10 mouse cellular contexts compared by ENCODE assay signal in genomic region chr14:67613691-67614090, GRCm38 (mm10).
A peak's percentile ranks its signal among the peaks of the same experiment; 100 is the strongest.
DNase-seq lines count a peak whose midpoint lies in the region; ATAC-seq and TF ChIP-seq lines count a peak whose summit lies in the region.
"Had no signal": no experiment of that assay in that cellular context is flagged by ENCODE, and none has a peak within 500 bp of the region (broad histone marks: within the 10 kb centered on the region; RNA-seq: fewer than 3 reads in every experiment).

No protein-coding gene starts in this region.

- no peak overlapping the region for H3K27ac ChIP-seq in forebrain, embryonic 13.5 days
- no peak overlapping the region for H3K27ac ChIP-seq in forebrain, embryonic 15.5 days (replicated peaks)
- H3K27ac ChIP-seq in kidney, postnatal 0 days: no peak overlapping the region
- no peak overlapping the region for H3K27ac ChIP-seq in heart, embryonic 16.5 days (ENCODE audit: low read length)
- H3K27ac ChIP-seq in neural tube, embryonic 12.5 days: no peak overlapping the region
- H3K27ac ChIP-seq: midbrain, embryonic 10.5 days had no signal

- H3K9ac ChIP-seq in forebrain, embryonic 13.5 days: no peak overlapping the region
- no peak overlapping the region for H3K9ac ChIP-seq in forebrain, embryonic 15.5 days (replicated peaks)
- no peak overlapping the region for H3K9ac ChIP-seq in kidney, postnatal 0 days (ENCODE audit: low read depth, low read length)
- H3K9ac ChIP-seq in heart, embryonic 16.5 days (ENCODE audit: low read length): no peak overlapping the region
- no peak overlapping the region for H3K9ac ChIP-seq in neural tube, embryonic 12.5 days

- ATAC-seq in forebrain, embryonic 13.5 days: no peak
- ATAC-seq in forebrain, embryonic 15.5 days (replicated peaks): no peak
- no peak for ATAC-seq in kidney, postnatal 0 days (replicated peaks; ENCODE audit: low FRiP score, low read depth)
- no peak for ATAC-seq in heart, embryonic 16.5 days (replicated peaks; ENCODE audit: extremely low read depth, insufficient read depth, low FRiP score)
- no peak for ATAC-seq in neural tube, embryonic 12.5 days (ENCODE audit: low FRiP score, low read depth)
- ATAC-seq in inflammation-experienced regulatory T-cells, adult 6 months: no peak

- WGBS in forebrain, embryonic 13.5 days: 83% methylated on average over 13 of the region's 13 CpGs
- 84% methylated on average over 13 of the region's 13 CpGs for WGBS in forebrain, embryonic 15.5 days
- 41% methylated on average over 13 of the region's 13 CpGs for WGBS in kidney, postnatal 0 days
- 66% methylated on average over 13 of the region's 13 CpGs for WGBS in heart, embryonic 16.5 days
- WGBS in neural tube, embryonic 12.5 days: 68% methylated on average over 13 of the region's 13 CpGs

- 0 out of 2 replicates have a peak, but pooled peaks cover 13% of the 10 kb centered on the region for H3K4me1 ChIP-seq in forebrain, embryonic 13.5 days
- peaks cover 5% of the 10 kb centered on the region; the same call in 1 of the 2 replicates for H3K4me1 ChIP-seq in forebrain, embryonic 15.5 days
- no peaks in the 10 kb centered on the region for H3K4me1 ChIP-seq in kidney, postnatal 0 days (replicated peaks; ENCODE audit: insufficient read depth, low read length)
- no peaks in the 10 kb centered on the region; the same call in 1 of the 2 replicates for H3K4me1 ChIP-seq in heart, embryonic 16.5 days (ENCODE audit: control insufficient read depth, insufficient read depth, low read length)
- peaks cover 14% of the 10 kb centered on the region; the same call in 1 of the 2 replicates for H3K4me1 ChIP-seq in neural tube, embryonic 12.5 days

- peaks cover 70% of the 10 kb centered on the region for H3K27me3 ChIP-seq in forebrain, embryonic 13.5 days
- H3K27me3 ChIP-seq in forebrain, embryonic 15.5 days: peaks cover 83% of the 10 kb centered on the region
- peaks cover 6% of the 10 kb centered on the region; the same call in 1 of the 2 replicates for H3K27me3 ChIP-seq in kidney, postnatal 0 days (ENCODE audit: insufficient read depth, low read length)
- H3K27me3 ChIP-seq in heart, embryonic 16.5 days (ENCODE audit: control insufficient read depth, insufficient read depth, low read length): peaks cover 5% of the 10 kb centered on the region; the same call in 1 of the 2 replicates
- no peaks in the 10 kb centered on the region for H3K27me3 ChIP-seq in neural tube, embryonic 12.5 days (replicated peaks)

- no peaks in the 10 kb centered on the region for H3K36me3 ChIP-seq in forebrain, embryonic 13.5 days (ENCODE audit: poor library complexity, severe bottlenecking)
- no peaks in the 10 kb centered on the region for H3K36me3 ChIP-seq in forebrain, embryonic 15.5 days
- H3K36me3 ChIP-seq in kidney, postnatal 0 days (ENCODE audit: insufficient read depth, low read length): no peaks in the 10 kb centered on the region
- no peaks in the 10 kb centered on the region for H3K36me3 ChIP-seq in heart, embryonic 16.5 days (ENCODE audit: control insufficient read depth, insufficient read depth)
- H3K36me3 ChIP-seq in neural tube, embryonic 12.5 days: no peaks in the 10 kb centered on the region
- H3K36me3 ChIP-seq: G1E; midbrain, embryonic 10.5 days had no signal

- DNase-seq in kidney, postnatal 0 days (ENCODE audit: low spot score): peak; percentile 21
- DNase-seq in kidney, postnatal 14 days: no peak
- DNase-seq in embryo, embryonic 9.5 days (ENCODE audit: extremely low spot score): no peak

- 0 out of 2 replicates have a peak overlapping the region, but pooled peaks have one; percentile 22 for H3K4me2 ChIP-seq in forebrain, embryonic 13.5 days
- H3K4me2 ChIP-seq in forebrain, embryonic 15.5 days (replicated peaks): no peak overlapping the region
- H3K4me2 ChIP-seq in kidney, postnatal 0 days (ENCODE audit: low read length): peak overlapping the region; percentile 51
- H3K4me2 ChIP-seq in heart, embryonic 16.5 days (ENCODE audit: low read depth, low read length): peak overlapping the region; percentile 46
- 0 out of 2 replicates have a peak overlapping the region, but pooled peaks have one; percentile 1 for H3K4me2 ChIP-seq in neural tube, embryonic 12.5 days (replicated peaks)

- H3K9me3 ChIP-seq in forebrain, embryonic 13.5 days (replicated peaks): no peaks in the 10 kb centered on the region
- no peaks in the 10 kb centered on the region for H3K9me3 ChIP-seq in forebrain, embryonic 15.5 days
- no peaks in the 10 kb centered on the region for H3K9me3 ChIP-seq in kidney, postnatal 0 days (replicated peaks; ENCODE audit: low read length)
- H3K9me3 ChIP-seq in heart, embryonic 16.5 days (replicated peaks; ENCODE audit: control insufficient read depth, low read length): no peaks in the 10 kb centered on the region
- no peaks in the 10 kb centered on the region for H3K9me3 ChIP-seq in neural tube, embryonic 12.5 days
- H3K9me3 ChIP-seq: midbrain, embryonic 10.5 days had no signal

- H3K4me3 ChIP-seq in forebrain, embryonic 13.5 days: no peak overlapping the region
- H3K4me3 ChIP-seq in forebrain, embryonic 15.5 days: no peak overlapping the region
- H3K4me3 ChIP-seq in kidney, postnatal 0 days (replicated peaks; ENCODE audit: low read depth, low read length): peak overlapping the region; percentile 25
- no peak overlapping the region; the same call in 1 of the 2 replicates for H3K4me3 ChIP-seq in heart, embryonic 16.5 days (ENCODE audit: low read length)
- no peak overlapping the region for H3K4me3 ChIP-seq in neural tube, embryonic 12.5 days
- H3K4me3 ChIP-seq: midbrain, embryonic 10.5 days had no signal

- TF ChIP-seq CTCF in kidney, postnatal 0 days (IDR thresholded peaks at IDR 0.05; ENCODE audit: low read depth): no peak
